Comparison of ENCODE assay signal across 10 mouse cellular contexts in the genomic region with DNA sequence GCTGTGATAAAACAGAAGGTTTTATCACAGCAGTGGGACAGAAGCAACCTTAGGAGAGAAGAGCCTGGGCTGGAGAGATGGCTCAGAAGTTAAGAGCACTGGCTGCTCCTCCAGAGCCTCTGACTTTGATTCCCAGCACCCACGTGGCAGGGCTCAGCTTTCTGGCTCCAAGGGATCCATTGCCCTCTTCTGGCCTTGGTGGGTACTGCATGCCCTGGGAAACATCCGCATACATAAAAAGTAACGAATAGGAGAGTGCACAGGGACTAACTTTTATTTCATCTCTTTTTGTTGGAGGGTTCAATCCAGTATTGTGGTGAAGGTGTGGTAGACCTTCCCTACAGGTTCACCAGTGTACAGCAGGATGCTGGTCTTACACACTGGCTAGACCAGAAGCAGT.
DNase-seq lines count a peak whose midpoint lies in the region; ATAC-seq lines count a peak whose summit lies in the region.
"Had no signal": no experiment of that assay in that cellular context is flagged by ENCODE, and none has a peak within 500 bp of the region (broad histone marks: within the 10 kb centered on the region; RNA-seq: fewer than 3 reads in every experiment).

No protein-coding gene starts in this region.

- no peaks in the 10 kb centered on the region for H3K36me3 ChIP-seq in hindbrain, embryonic 10.5 days
- no peaks in the 10 kb centered on the region for H3K36me3 ChIP-seq in hindbrain, embryonic 12.5 days
- no peaks in the 10 kb centered on the region for H3K36me3 ChIP-seq in limb, embryonic 10.5 days
- H3K36me3 ChIP-seq: hindbrain, embryonic 15.5 days had no signal

- no peak overlapping the region for H3K27ac ChIP-seq in hindbrain, embryonic 10.5 days
- no peak overlapping the region for H3K27ac ChIP-seq in hindbrain, embryonic 12.5 days
- peak overlapping the region; percentile 38; the same call in 1 of the 2 replicates for H3K27ac ChIP-seq in limb, embryonic 10.5 days
- H3K27ac ChIP-seq: hindbrain, embryonic 15.5 days had no signal

- H3K4me1 ChIP-seq in hindbrain, embryonic 10.5 days (replicated peaks) = peaks cover 62% of the 10 kb centered on the region
- H3K4me1 ChIP-seq in hindbrain, embryonic 12.5 days = peaks cover 53% of the 10 kb centered on the region
- H3K4me1 ChIP-seq in limb, embryonic 10.5 days = peaks cover 85% of the 10 kb centered on the region

- no peak for ATAC-seq in hindbrain, embryonic 12.5 days (ENCODE audit: low FRiP score)

- DNase-seq in hindbrain, embryonic 10.5 days (ENCODE audit: low spot score) = peak; percentile 48
- peak; percentile 8 to 9 for DNase-seq in B cell, adult 2 months
- peak; percentile 5 for DNase-seq in adipocyte (ENCODE audit: low spot score)
- DNase-seq in limb, embryonic 10.5 days (ENCODE audit: low spot score) = no peak
- no peak for DNase-seq in frontal cortex, postnatal 25 days (ENCODE audit: low spot score in 2 of 2)
- no peak for DNase-seq in cerebellum, adult 11 months
- no peak for DNase-seq in right cerebral cortex, postnatal 36 days (ENCODE audit: low spot score in 2 of 2)

- no peak overlapping the region for H3K9ac ChIP-seq in hindbrain, embryonic 12.5 days
- H3K9ac ChIP-seq: hindbrain, embryonic 15.5 days had no signal

- no peaks in the 10 kb centered on the region for H3K27me3 ChIP-seq in hindbrain, embryonic 10.5 days (ENCODE audit: insufficient read depth, poor library complexity, severe bottlenecking)
- no peaks in the 10 kb centered on the region; the same call in 1 of the 2 replicates for H3K27me3 ChIP-seq in hindbrain, embryonic 12.5 days
- H3K27me3 ChIP-seq in limb, embryonic 10.5 days (ENCODE audit: low read depth, poor library complexity, severe bottlenecking) = no peaks in the 10 kb centered on the region
- H3K27me3 ChIP-seq: hindbrain, embryonic 15.5 days had no signal

- WGBS in hindbrain, embryonic 10.5 days = 47% methylated on average over 3 of the region's 3 CpGs
- 44% methylated on average over 3 of the region's 3 CpGs for WGBS in hindbrain, embryonic 12.5 days
- WGBS in limb, embryonic 10.5 days = 50% methylated on average over 3 of the region's 3 CpGs

- no peak overlapping the region for H3K4me2 ChIP-seq in hindbrain, embryonic 12.5 days (replicated peaks)
- H3K4me2 ChIP-seq: hindbrain, embryonic 15.5 days had no signal

- no peak overlapping the region for H3K4me3 ChIP-seq in hindbrain, embryonic 10.5 days
- H3K4me3 ChIP-seq in hindbrain, embryonic 12.5 days = no peak overlapping the region
- no peak overlapping the region for H3K4me3 ChIP-seq in limb, embryonic 10.5 days
- H3K4me3 ChIP-seq: hindbrain, embryonic 15.5 days; myocyte had no signal

- H3K9me3 ChIP-seq in hindbrain, embryonic 10.5 days = no peaks in the 10 kb centered on the region
- H3K9me3 ChIP-seq in hindbrain, embryonic 12.5 days (replicated peaks) = no peaks in the 10 kb centered on the region
- H3K9me3 ChIP-seq in limb, embryonic 10.5 days (replicated peaks) = no peaks in the 10 kb centered on the region
- H3K9me3 ChIP-seq: hindbrain, embryonic 15.5 days had no signal

Comparison
In these comparisons a context has a peak if more than half of its experiments do, and no peak if none do; other contexts are left out.
1. DNase-seq: peak in hindbrain, embryonic 10.5 days (single experiment), B cell, adult 2 months (2 of 2) and adipocyte (single experiment); none in limb, embryonic 10.5 days (single experiment), frontal cortex, postnatal 25 days (0 of 2), cerebellum, adult 11 months (single experiment) and right cerebral cortex, postnatal 36 days (0 of 2).